ENCODE assay signal across 8 mouse cellular contexts in the genomic region with DNA sequence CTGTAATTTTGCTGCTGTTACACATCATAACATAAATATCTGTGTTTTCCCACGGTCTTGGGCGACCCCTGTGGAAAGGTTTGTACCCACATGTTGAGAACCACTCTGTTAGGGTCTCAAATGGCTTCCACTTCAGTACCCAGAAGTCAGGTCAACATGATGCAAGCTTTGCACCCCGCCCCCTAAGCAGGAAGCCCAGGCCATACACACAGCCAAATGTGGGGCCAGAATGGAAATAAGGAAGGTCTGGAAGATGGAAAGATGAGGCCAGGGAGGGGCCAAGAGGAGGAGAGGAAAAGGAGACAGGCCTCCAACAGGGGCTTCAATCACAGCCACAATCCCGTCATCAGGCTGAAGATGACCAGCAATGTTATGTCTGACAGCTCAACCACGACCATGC. TPM values are rescaled to one million over a fixed set of nuclear protein-coding genes. Genes with fewer than 3 reads are reported as not detected.
A peak's percentile ranks its signal among the peaks of the same experiment; 100 is the strongest.
DNase-seq lines count a peak whose midpoint lies in the region; ATAC-seq and TF ChIP-seq lines count a peak whose summit lies in the region.

No protein-coding gene starts in this region.

- peaks cover 71% of the 10 kb centered on the region for H3K4me1 ChIP-seq in lung, embryonic 16.5 days (replicated peaks; ENCODE audit: control insufficient read depth, insufficient read depth, low read length)
- H3K4me1 ChIP-seq in forebrain, postnatal 0 days (ENCODE audit: insufficient read depth): peaks cover 40% of the 10 kb centered on the region
- H3K4me1 ChIP-seq in limb, embryonic 15.5 days: peaks cover 87% of the 10 kb centered on the region
- H3K4me1 ChIP-seq in stomach, embryonic 14.5 days (ENCODE audit: control insufficient read depth, insufficient read depth, low read length): peaks cover 65% of the 10 kb centered on the region

- peak; percentile 10; the same call in 1 of the 2 replicates for ATAC-seq in lung, embryonic 16.5 days (ENCODE audit: low read depth)
- no peak for ATAC-seq in forebrain, postnatal 0 days
- ATAC-seq in limb, embryonic 15.5 days (ENCODE audit: insufficient number of reproducible peaks, low FRiP score, low TSS enrichment, low read depth): no peak
- ATAC-seq in stomach, embryonic 14.5 days (ENCODE audit: insufficient number of reproducible peaks, insufficient read depth, low FRiP score, low read depth): no peak

- H3K27ac ChIP-seq in lung, embryonic 16.5 days (ENCODE audit: low read length): peak overlapping the region; percentile 100
- peak overlapping the region; percentile 94 for H3K27ac ChIP-seq in forebrain, postnatal 0 days (ENCODE audit: low read depth, low read length)
- H3K27ac ChIP-seq in limb, embryonic 15.5 days: peak overlapping the region; percentile 98
- H3K27ac ChIP-seq in stomach, embryonic 14.5 days (ENCODE audit: low read length): peak overlapping the region; percentile 99

- DNase-seq in lung, postnatal 25 days (ENCODE audit: low spot score): no peak
- DNase-seq in forebrain, postnatal 0 days: no peak
- no peak for DNase-seq in adrenal gland, postnatal 36 days
- no peak for DNase-seq in right cerebral cortex, postnatal 4 days
- DNase-seq in left cerebral cortex, adult 11 months (ENCODE audit: low spot score): no peak

- no peaks in the 10 kb centered on the region for H3K36me3 ChIP-seq in lung, embryonic 16.5 days (ENCODE audit: control insufficient read depth, insufficient read depth, low read length)
- H3K36me3 ChIP-seq in forebrain, postnatal 0 days (ENCODE audit: insufficient read depth): no peaks in the 10 kb centered on the region
- no peaks in the 10 kb centered on the region for H3K36me3 ChIP-seq in limb, embryonic 15.5 days
- H3K36me3 ChIP-seq in stomach, embryonic 14.5 days (ENCODE audit: control insufficient read depth, insufficient read depth, low read length): no peaks in the 10 kb centered on the region

- no peaks in the 10 kb centered on the region for H3K27me3 ChIP-seq in lung, embryonic 16.5 days (ENCODE audit: control insufficient read depth, insufficient read depth, low read depth, low read length)
- no peaks in the 10 kb centered on the region for H3K27me3 ChIP-seq in forebrain, postnatal 0 days (ENCODE audit: insufficient read depth, low read length)
- H3K27me3 ChIP-seq in limb, embryonic 15.5 days: no peaks in the 10 kb centered on the region
- H3K27me3 ChIP-seq in stomach, embryonic 14.5 days (ENCODE audit: control insufficient read depth, insufficient read depth, low read length): no peaks in the 10 kb centered on the region

- peak overlapping the region; percentile 28; the same call in 1 of the 2 replicates for H3K9ac ChIP-seq in lung, embryonic 16.5 days (ENCODE audit: low read length)
- H3K9ac ChIP-seq in forebrain, postnatal 0 days: no peak overlapping the region
- no peak overlapping the region for H3K9ac ChIP-seq in limb, embryonic 15.5 days
- no peak overlapping the region for H3K9ac ChIP-seq in stomach, embryonic 14.5 days (replicated peaks; ENCODE audit: low read depth, low read length)

- 20% methylated on average over 5 of the region's 5 CpGs for WGBS in lung, embryonic 16.5 days
- 30% methylated on average over 5 of the region's 5 CpGs for WGBS in forebrain, postnatal 0 days
- 32% methylated on average over 5 of the region's 5 CpGs for WGBS in limb, embryonic 15.5 days
- WGBS in stomach, embryonic 14.5 days: 36% methylated on average over 5 of the region's 5 CpGs

- no peaks in the 10 kb centered on the region for H3K9me3 ChIP-seq in lung, embryonic 16.5 days (ENCODE audit: control insufficient read depth, low read length)
- no peaks in the 10 kb centered on the region for H3K9me3 ChIP-seq in forebrain, postnatal 0 days (ENCODE audit: low read length)
- H3K9me3 ChIP-seq in limb, embryonic 15.5 days: no peaks in the 10 kb centered on the region
- no peaks in the 10 kb centered on the region for H3K9me3 ChIP-seq in stomach, embryonic 14.5 days (ENCODE audit: control insufficient read depth, low read depth, low read length)

- H3K4me3 ChIP-seq in lung, embryonic 16.5 days (ENCODE audit: low read length): no peak overlapping the region
- no peak overlapping the region for H3K4me3 ChIP-seq in forebrain, postnatal 0 days (ENCODE audit: low read depth, low read length)
- H3K4me3 ChIP-seq in limb, embryonic 15.5 days: peak overlapping the region; percentile 39; the same call in 1 of the 2 replicates
- no peak overlapping the region for H3K4me3 ChIP-seq in stomach, embryonic 14.5 days (ENCODE audit: low read depth, low read length)

- H3K4me2 ChIP-seq in lung, embryonic 16.5 days (ENCODE audit: low read depth, low read length): peak overlapping the region; percentile 53
- H3K4me2 ChIP-seq in forebrain, postnatal 0 days (ENCODE audit: low read depth): no peak overlapping the region; the same call in 1 of the 2 replicates
- peak overlapping the region; percentile 66 for H3K4me2 ChIP-seq in limb, embryonic 15.5 days
- peak overlapping the region; percentile 70; the same call in 1 of the 2 replicates for H3K4me2 ChIP-seq in stomach, embryonic 14.5 days (replicated peaks; ENCODE audit: low read depth, low read length)

- peak; percentile 49; the same call in 1 of the 2 replicates for TF ChIP-seq CTCF in forebrain, postnatal 0 days (IDR thresholded peaks at IDR 0.05; ENCODE audit: low read depth)

RNA-seq across cellular contexts. Expression of a gene that starts 37.1 kb away (rescaled TPM):
- 20.3 and 27.3 TPM in 2 replicates for polyA plus RNA-seq in lung, embryonic 16.5 days (2015; fragmentation: Nextera tagmentation; extraction: Ambion mirVana)
- total RNA-seq in forebrain, postnatal 0 days (2014; rRNA removed): 12.7 and 13.4 TPM in 2 replicates
- polyA plus RNA-seq in forebrain, postnatal 0 days (2015; fragmentation: Nextera tagmentation; extraction: Ambion mirVana): 11.6 and 16.8 TPM in 2 replicates
- polyA plus RNA-seq in limb, embryonic 15.5 days (2015; fragmentation: Nextera tagmentation; extraction: Ambion mirVana): 32.7 and 34.1 TPM in 2 replicates
- polyA plus RNA-seq in stomach, embryonic 14.5 days (2014; fragmentation: Nextera tagmentation; extraction: Ambion mirVana): 32.7 and 33.4 TPM in 2 replicates
- total RNA-seq in adrenal gland, postnatal 36 days (2021): 100 to 1,000 TPM; 217 to 310 TPM
